Mouse (Mus musculus): Measurements from ENCODE around the gene Klhl2.

GRCm38 (mm10) chr8:64820940-64821339 lies 28.9 kb downstream of the Klhl2 start:
- TF ChIP-seq GATA1 (IDR thresholded peaks at IDR 0.05; ENCODE audit: low read length) (no peak), TAL1 (IDR thresholded peaks at IDR 0.05; ENCODE audit: low read length) (no peak)

All from erythroblast, embryonic 14.5 days (primary cell).